Comparison of ENCODE assay signal across 8 mouse cellular contexts in the genomic region with DNA sequence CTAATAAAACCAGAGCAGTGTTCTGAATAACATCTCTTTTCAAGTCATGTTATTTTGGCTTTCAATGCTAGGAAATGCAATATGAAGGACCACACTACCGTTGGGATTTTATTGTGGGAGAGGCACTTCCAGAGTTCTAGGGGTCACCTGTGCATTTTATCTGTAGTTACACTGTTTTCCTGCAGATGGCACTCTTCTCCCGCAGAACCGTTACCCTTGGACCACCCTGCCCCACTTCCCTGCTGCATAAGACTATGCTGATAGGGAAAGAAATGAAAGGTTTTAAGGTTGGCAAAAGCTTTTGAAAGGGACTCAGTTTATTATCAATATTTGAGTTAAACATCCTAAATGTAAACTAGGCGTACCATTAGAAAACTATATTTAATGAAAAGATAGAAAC. TPM values are rescaled to one million over a fixed set of nuclear protein-coding genes. Genes with fewer than 3 reads are reported as not detected.
DNase-seq lines count a peak whose midpoint lies in the region; ATAC-seq and TF ChIP-seq lines count a peak whose summit lies in the region.

No protein-coding gene starts in this region.

- H3K4me3 ChIP-seq in bone marrow, adult 2 months (replicated peaks; ENCODE audit: control insufficient read depth, low read depth, low read length) = no peak overlapping the region
- no peak overlapping the region for H3K4me3 ChIP-seq in forebrain, embryonic 12.5 days (replicated peaks)
- no peak overlapping the region for H3K4me3 ChIP-seq in kidney, postnatal 0 days (replicated peaks; ENCODE audit: low read depth, low read length)
- no peak overlapping the region for H3K4me3 ChIP-seq in stomach, embryonic 14.5 days (ENCODE audit: low read depth, low read length)

- WGBS in bone marrow, adult 2 months = 24% methylated on average over 4 of the region's 4 CpGs
- 21% methylated on average over 4 of the region's 4 CpGs for WGBS in forebrain, embryonic 12.5 days
- WGBS in kidney, postnatal 0 days = 17% methylated on average over 4 of the region's 4 CpGs
- WGBS in stomach, embryonic 14.5 days = 13% methylated on average over 4 of the region's 4 CpGs

- H3K4me2 ChIP-seq in forebrain, embryonic 12.5 days = no peak overlapping the region
- no peak overlapping the region for H3K4me2 ChIP-seq in kidney, postnatal 0 days (ENCODE audit: low read length)
- no peak overlapping the region for H3K4me2 ChIP-seq in stomach, embryonic 14.5 days (replicated peaks; ENCODE audit: low read depth, low read length)

- peak; percentile 70; the same call in 1 of the 2 replicates for ATAC-seq in forebrain, embryonic 12.5 days (ENCODE audit: low FRiP score)
- ATAC-seq in kidney, postnatal 0 days (replicated peaks; ENCODE audit: low FRiP score, low read depth) = peak; percentile 43; the same call in 1 of the 2 replicates
- ATAC-seq in stomach, embryonic 14.5 days (ENCODE audit: insufficient number of reproducible peaks, insufficient read depth, low FRiP score, low read depth) = 0 out of 2 replicates have a peak, but pooled peaks have one; percentile 61

- H3K27ac ChIP-seq in bone marrow, adult 2 months (ENCODE audit: control insufficient read depth, insufficient read depth, low read depth, low read length, poor library complexity) = no peak overlapping the region
- no peak overlapping the region for H3K27ac ChIP-seq in forebrain, embryonic 12.5 days
- no peak overlapping the region for H3K27ac ChIP-seq in kidney, postnatal 0 days
- no peak overlapping the region for H3K27ac ChIP-seq in stomach, embryonic 14.5 days (ENCODE audit: low read length)

- H3K9me3 ChIP-seq in forebrain, embryonic 12.5 days = no peaks in the 10 kb centered on the region
- H3K9me3 ChIP-seq in kidney, postnatal 0 days (replicated peaks; ENCODE audit: low read length) = no peaks in the 10 kb centered on the region
- no peaks in the 10 kb centered on the region for H3K9me3 ChIP-seq in stomach, embryonic 14.5 days (ENCODE audit: control insufficient read depth, low read depth, low read length)

- no peaks in the 10 kb centered on the region for H3K36me3 ChIP-seq in forebrain, embryonic 12.5 days (replicated peaks)
- no peaks in the 10 kb centered on the region for H3K36me3 ChIP-seq in kidney, postnatal 0 days (ENCODE audit: insufficient read depth, low read length)
- no peaks in the 10 kb centered on the region for H3K36me3 ChIP-seq in stomach, embryonic 14.5 days (ENCODE audit: control insufficient read depth, insufficient read depth, low read length)

- DNase-seq in gastrocnemius, adult 18-20 months (ENCODE audit: low spot score) = peak; percentile 34
- DNase-seq in gastrocnemius, postnatal 25 days = no peak
- peak; percentile 38 for DNase-seq in 416B (ENCODE audit: low read depth)
- peak; percentile 81 for DNase-seq in kidney, postnatal 0 days (ENCODE audit: low spot score)
- DNase-seq in mesoderm, embryonic 11.5 days (ENCODE audit: low read depth, low spot score) = peak; percentile 69

- no peak overlapping the region for H3K9ac ChIP-seq in forebrain, embryonic 12.5 days
- no peak overlapping the region for H3K9ac ChIP-seq in kidney, postnatal 0 days (ENCODE audit: low read depth, low read length)
- H3K9ac ChIP-seq in stomach, embryonic 14.5 days (replicated peaks; ENCODE audit: low read depth, low read length) = no peak overlapping the region

- H3K4me1 ChIP-seq in bone marrow, adult 2 months (ENCODE audit: control insufficient read depth, insufficient read depth, low read length) = no peaks in the 10 kb centered on the region
- H3K4me1 ChIP-seq in forebrain, embryonic 12.5 days = no peaks in the 10 kb centered on the region
- H3K4me1 ChIP-seq in kidney, postnatal 0 days (replicated peaks; ENCODE audit: insufficient read depth, low read length) = no peaks in the 10 kb centered on the region
- no peaks in the 10 kb centered on the region for H3K4me1 ChIP-seq in stomach, embryonic 14.5 days (ENCODE audit: control insufficient read depth, insufficient read depth, low read length)

- peak; percentile 67 for TF ChIP-seq CTCF in bone marrow, adult 2 months (IDR thresholded peaks at IDR 0.05; ENCODE audit: control insufficient read depth, insufficient read depth, low read length)
- peak; percentile 82 for TF ChIP-seq CTCF in kidney, postnatal 0 days (IDR thresholded peaks at IDR 0.05; ENCODE audit: low read depth)

- TF ChIP-seq POLR2A in bone marrow, adult 2 months (IDR thresholded peaks at IDR 0.05; ENCODE audit: borderline replicate concordance, control insufficient read depth, low read depth, low read length) = no peak

- peaks cover 13% of the 10 kb centered on the region for H3K27me3 ChIP-seq in forebrain, embryonic 12.5 days
- no peaks in the 10 kb centered on the region for H3K27me3 ChIP-seq in kidney, postnatal 0 days (ENCODE audit: insufficient read depth, low read length)
- no peaks in the 10 kb centered on the region for H3K27me3 ChIP-seq in stomach, embryonic 14.5 days (ENCODE audit: control insufficient read depth, insufficient read depth, low read length)

RNA-seq across cellular contexts. Expression of gene Paqr3, which starts 14.6 kb away (rescaled TPM):
- 1 to 10 TPM; 2.7 to 3.3 TPM for total RNA-seq in gastrocnemius, adult 18-20 months (2021)
- 1 to 10 TPM; 1.3 to 2.4 TPM for total RNA-seq in gastrocnemius, postnatal 25 days (2021)
- 0.43 and 1.2 TPM in 2 replicates for polyA plus RNA-seq in bone marrow, adult 2 months (2011; ENCODE audit: insufficient read depth, insufficient read length, low replicate concordance, missing spikeins)
- polyA plus RNA-seq in forebrain, embryonic 12.5 days (2016; fragmentation: Nextera tagmentation; extraction: Ambion mirVana) = 16.6 and 17.1 TPM in 2 replicates
- 3.2 and 3.3 TPM in 2 replicates for polyA plus RNA-seq in kidney, postnatal 0 days (2015; fragmentation: Nextera tagmentation; extraction: Ambion mirVana)
- polyA plus RNA-seq in stomach, embryonic 14.5 days (2014; fragmentation: Nextera tagmentation; extraction: Ambion mirVana) = 3.3 and 5.1 TPM in 2 replicates
